Mouse (Mus musculus): ENCODE results near the gene Adcy6. TPM values are rescaled to one million over a fixed set of nuclear protein-coding genes. Genes with fewer than 3 reads are reported as not detected.

Gene Adcy6
- polyA plus RNA-seq, 1 experiment = 15.0 TPM

- H3K36me3 ChIP-seq (ENCODE audit: control insufficient read depth, insufficient read depth, low read length) = no peaks in the 10 kb centered on the region
- peaks cover 29% of the 10 kb centered on the region for H3K4me1 ChIP-seq (ENCODE audit: control insufficient read depth, insufficient read depth, low read length)
- peaks cover 10% of the 10 kb centered on the region for H3K27me3 ChIP-seq (ENCODE audit: control insufficient read depth, insufficient read depth, low read length)
- no peak for TF ChIP-seq POLR2A (IDR thresholded peaks at IDR 0.05; ENCODE audit: control insufficient read depth, low read depth, low read length)
- no peak for TF ChIP-seq CTCF (IDR thresholded peaks at IDR 0.05; ENCODE audit: control insufficient read depth, insufficient read depth, insufficient replicate concordance, low read depth, low read length)
- H3K4me3 ChIP-seq (ENCODE audit: control insufficient read depth, low read depth, low read length) = peak overlapping the region; percentile 69
- no peak overlapping the region for H3K27ac ChIP-seq (ENCODE audit: control insufficient read depth, insufficient read depth, low read depth, low read length)
These were observed 24.1 kb upstream of the Adcy6 start for GRCm38 (mm10) chr15:98633822-98634470.

- no peak overlapping the region for H3K27ac ChIP-seq (ENCODE audit: control insufficient read depth, insufficient read depth, low read depth, low read length)
- no peak overlapping the region for H3K4me3 ChIP-seq (ENCODE audit: control insufficient read depth, low read depth, low read length)
- no peaks in the 10 kb centered on the region for H3K36me3 ChIP-seq (ENCODE audit: control insufficient read depth, insufficient read depth, low read length)
- H3K27me3 ChIP-seq (ENCODE audit: control insufficient read depth, insufficient read depth, low read length) = peaks cover 10% of the 10 kb centered on the region
- TF ChIP-seq POLR2A (IDR thresholded peaks at IDR 0.05; ENCODE audit: control insufficient read depth, low read depth, low read length) = no peak
- no peak for TF ChIP-seq CTCF (IDR thresholded peaks at IDR 0.05; ENCODE audit: control insufficient read depth, insufficient read depth, insufficient replicate concordance, low read depth, low read length)
- H3K4me1 ChIP-seq (ENCODE audit: control insufficient read depth, insufficient read depth, low read length) = peaks cover 38% of the 10 kb centered on the region
These were observed 23.0 kb upstream of the Adcy6 start for GRCm38 (mm10) chr15:98632921-98633320.

DNA sequence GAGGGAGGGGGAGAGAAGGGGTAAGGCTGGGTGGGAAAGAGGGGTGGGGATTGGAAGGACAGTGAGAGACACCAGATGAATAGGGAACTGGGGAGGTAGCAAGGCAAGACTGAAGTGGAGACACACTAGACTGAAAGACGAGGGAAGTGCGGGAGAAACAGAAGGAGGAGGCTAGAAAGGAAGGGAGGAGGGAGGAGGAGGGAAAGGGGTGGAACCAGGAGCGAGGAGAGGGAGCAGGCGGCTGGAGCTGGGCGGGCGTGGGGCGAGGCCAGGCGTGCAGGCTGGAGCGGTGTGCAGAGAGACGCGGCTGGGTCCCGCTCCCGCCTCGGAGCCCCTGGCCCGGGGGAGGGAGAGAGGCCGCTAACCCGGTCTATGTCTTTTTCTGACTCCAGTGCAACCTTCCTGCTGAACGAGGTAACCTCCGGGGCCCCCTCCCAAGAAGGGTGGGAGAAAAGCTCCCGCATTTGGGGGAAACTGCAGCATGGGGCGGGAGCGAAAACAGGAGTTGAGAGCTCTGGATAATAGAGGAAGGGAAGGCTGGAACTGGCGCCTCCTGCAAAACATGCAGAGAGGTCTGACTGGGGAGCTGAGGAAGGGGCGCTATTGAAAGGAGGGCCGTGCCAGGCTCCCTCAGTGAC, 22.4 kb upstream of the Adcy6 start:
- Histone ChIP-seq H3K4me1 (ENCODE audit: control insufficient read depth, insufficient read depth, low read length) (peaks cover 38% of the 10 kb centered on the region), H3K27me3 (ENCODE audit: control insufficient read depth, insufficient read depth, low read length) (peaks cover 10% of the 10 kb centered on the region), H3K36me3 (ENCODE audit: control insufficient read depth, insufficient read depth, low read length) (no peaks in the 10 kb centered on the region), H3K27ac (ENCODE audit: control insufficient read depth, insufficient read depth, low read depth, low read length) (no peak overlapping the region), H3K4me3 (ENCODE audit: control insufficient read depth, low read depth, low read length) (peak overlapping the region; percentile 55; the same call in 1 of the 2 replicates)
- no peak for TF ChIP-seq CTCF (IDR thresholded peaks at IDR 0.05; ENCODE audit: control insufficient read depth, insufficient read depth, insufficient replicate concordance, low read depth, low read length)
- no peak for TF ChIP-seq POLR2A (IDR thresholded peaks at IDR 0.05; ENCODE audit: control insufficient read depth, low read depth, low read length)

DNA sequence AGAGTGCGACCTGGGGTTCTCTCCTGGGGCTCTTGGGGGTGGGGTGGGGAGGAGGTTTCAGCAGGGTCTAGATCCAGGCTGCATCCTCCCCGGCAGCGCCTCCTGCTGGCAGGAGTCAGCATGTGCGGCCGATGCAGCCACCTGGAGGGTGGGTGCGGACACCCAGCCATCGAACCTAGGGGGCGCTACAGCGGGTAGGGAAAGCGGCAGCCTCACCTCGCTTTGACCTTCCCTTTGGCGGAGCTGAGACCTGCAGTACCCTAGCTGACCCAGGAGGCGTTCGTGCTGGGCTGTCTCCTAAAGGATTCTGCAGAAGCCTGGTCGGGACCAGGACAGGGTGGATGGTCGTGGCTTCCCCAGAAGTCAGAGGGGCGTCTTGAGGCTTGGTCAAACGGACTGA, 21.6 kb upstream of the Adcy6 start:
- no peaks in the 10 kb centered on the region for H3K36me3 ChIP-seq (ENCODE audit: control insufficient read depth, insufficient read depth, low read length)
- H3K4me3 ChIP-seq (ENCODE audit: control insufficient read depth, low read depth, low read length) = peak overlapping the region; percentile 55
- TF ChIP-seq CTCF (IDR thresholded peaks at IDR 0.05; ENCODE audit: control insufficient read depth, insufficient read depth, insufficient replicate concordance, low read depth, low read length) = peak; percentile 90
- TF ChIP-seq POLR2A (IDR thresholded peaks at IDR 0.05; ENCODE audit: control insufficient read depth, low read depth, low read length) = no peak
- peaks cover 10% of the 10 kb centered on the region for H3K27me3 ChIP-seq (ENCODE audit: control insufficient read depth, insufficient read depth, low read length)
- H3K27ac ChIP-seq (ENCODE audit: control insufficient read depth, insufficient read depth, low read depth, low read length) = no peak overlapping the region
- peaks cover 38% of the 10 kb centered on the region for H3K4me1 ChIP-seq (ENCODE audit: control insufficient read depth, insufficient read depth, low read length)

- H3K27ac ChIP-seq (ENCODE audit: control insufficient read depth, insufficient read depth, low read depth, low read length) = no peak within 1 kb of the TSS
These were observed 20.7 kb upstream of the Adcy6 start, which contains the start of gene Cacnb3 for GRCm38 (mm10) chr15:98630540-98630939. Gene Cacnb3, plus strand, starts transcription at chr15:98630840.

GRCm38 (mm10) chr15:98629464-98629863, 19.6 kb upstream of the Adcy6 start:
- no peak overlapping the region for H3K4me3 ChIP-seq (ENCODE audit: control insufficient read depth, low read depth, low read length)
- no peaks in the 10 kb centered on the region for H3K36me3 ChIP-seq (ENCODE audit: control insufficient read depth, insufficient read depth, low read length)
- H3K27me3 ChIP-seq (ENCODE audit: control insufficient read depth, insufficient read depth, low read length) = peaks cover 9% of the 10 kb centered on the region
- no peak overlapping the region for H3K27ac ChIP-seq (ENCODE audit: control insufficient read depth, insufficient read depth, low read depth, low read length)
- peaks cover 34% of the 10 kb centered on the region for H3K4me1 ChIP-seq (ENCODE audit: control insufficient read depth, insufficient read depth, low read length)
- TF ChIP-seq CTCF (IDR thresholded peaks at IDR 0.05; ENCODE audit: control insufficient read depth, insufficient read depth, insufficient replicate concordance, low read depth, low read length) (no peak), POLR2A (IDR thresholded peaks at IDR 0.05; ENCODE audit: control insufficient read depth, low read depth, low read length) (no peak)

More at GRCm38 (mm10) chr15:98630540-98630939, 20.7 kb upstream of the Adcy6 start, which contains the start of gene Cacnb3:
- TF ChIP-seq POLR2A (IDR thresholded peaks at IDR 0.05; ENCODE audit: control insufficient read depth, low read depth, low read length) = no peak
- no peak for TF ChIP-seq CTCF (IDR thresholded peaks at IDR 0.05; ENCODE audit: control insufficient read depth, insufficient read depth, insufficient replicate concordance, low read depth, low read length)
- Histone ChIP-seq H3K36me3 (ENCODE audit: control insufficient read depth, insufficient read depth, low read length) (no peaks in the 10 kb centered on the region), H3K4me3 (ENCODE audit: control insufficient read depth, low read depth, low read length) (peak within 1 kb of the TSS; percentile 55), H3K27me3 (ENCODE audit: control insufficient read depth, insufficient read depth, low read length) (peaks cover 10% of the 10 kb centered on the region), H3K4me1 (ENCODE audit: control insufficient read depth, insufficient read depth, low read length) (peaks cover 36% of the 10 kb centered on the region)

DNA sequence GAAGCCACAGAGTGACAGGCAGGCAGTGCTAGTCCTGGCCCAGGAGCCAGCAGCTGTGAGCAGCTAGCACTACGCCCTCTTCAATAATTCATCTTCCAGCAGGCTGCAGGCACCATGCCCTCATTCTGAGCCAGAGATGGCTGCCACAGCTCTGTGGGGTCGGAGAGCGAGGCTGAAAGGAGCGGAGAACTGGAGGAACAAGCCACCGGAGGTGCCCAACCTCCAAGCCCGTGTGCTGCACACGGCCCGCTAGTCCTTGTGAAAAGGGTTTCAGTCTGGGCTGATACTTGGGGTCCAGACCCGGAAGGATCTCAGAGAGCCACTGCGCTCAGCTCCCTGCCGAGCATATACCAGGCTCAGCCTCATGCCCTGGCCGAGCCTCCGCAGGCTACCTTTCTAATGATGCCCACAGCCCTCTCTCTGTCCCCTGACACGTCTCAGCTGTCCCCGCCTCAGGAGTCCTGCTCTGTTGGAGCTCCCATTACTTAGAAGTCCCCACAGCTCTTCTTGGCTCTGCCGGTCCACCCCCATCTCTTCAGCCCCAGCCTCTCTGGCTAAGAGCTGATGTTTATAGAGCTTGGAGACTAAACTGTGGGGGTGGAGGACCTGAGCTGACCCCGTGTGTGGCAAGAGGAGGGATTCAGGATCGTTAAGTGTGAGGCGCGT, 18.8 kb upstream of the Adcy6 start:
- peaks cover 5% of the 10 kb centered on the region; the same call in 1 of the 2 replicates for H3K27me3 ChIP-seq (ENCODE audit: control insufficient read depth, insufficient read depth, low read length)
- no peaks in the 10 kb centered on the region for H3K36me3 ChIP-seq (ENCODE audit: control insufficient read depth, insufficient read depth, low read length)
- peak overlapping the region; percentile 37 for H3K4me3 ChIP-seq (ENCODE audit: control insufficient read depth, low read depth, low read length)
- H3K27ac ChIP-seq (ENCODE audit: control insufficient read depth, insufficient read depth, low read depth, low read length) = no peak overlapping the region
- peaks cover 29% of the 10 kb centered on the region for H3K4me1 ChIP-seq (ENCODE audit: control insufficient read depth, insufficient read depth, low read length)
- TF ChIP-seq CTCF (IDR thresholded peaks at IDR 0.05; ENCODE audit: control insufficient read depth, insufficient read depth, insufficient replicate concordance, low read depth, low read length) (no peak), POLR2A (IDR thresholded peaks at IDR 0.05; ENCODE audit: control insufficient read depth, low read depth, low read length) (no peak)

Measured in testis, adult 2 months (tissue).